Mouse (Mus musculus): ENCODE measurements at regions not wholly inside any gene's neighbourhood (a gene's known extent, or its start where the extent isn't known, plus 50 kb on each side); places are given as distances from the start of the nearest gene placed in this dataset.

DNA sequence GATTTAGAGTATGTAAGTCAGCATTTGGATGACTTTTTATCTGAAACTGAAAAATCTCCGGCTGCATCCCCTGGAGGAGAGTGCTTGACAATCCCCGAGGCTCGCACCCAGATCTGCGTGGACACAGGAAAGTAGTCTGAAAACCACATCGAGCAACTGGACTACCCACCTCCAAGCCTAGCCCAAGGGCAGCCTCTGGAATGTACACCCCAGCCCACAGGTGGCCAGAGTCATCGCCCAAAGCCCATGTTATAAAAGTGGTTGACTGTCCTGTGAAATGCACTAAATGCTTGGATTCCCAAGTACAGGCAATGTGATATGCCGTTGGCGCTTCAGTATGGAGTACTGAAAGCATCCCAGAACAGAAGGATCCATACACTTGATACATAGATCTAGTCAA lies 175.1 kb downstream of the Gas1 start:
- no peak for DNase-seq

DNA sequence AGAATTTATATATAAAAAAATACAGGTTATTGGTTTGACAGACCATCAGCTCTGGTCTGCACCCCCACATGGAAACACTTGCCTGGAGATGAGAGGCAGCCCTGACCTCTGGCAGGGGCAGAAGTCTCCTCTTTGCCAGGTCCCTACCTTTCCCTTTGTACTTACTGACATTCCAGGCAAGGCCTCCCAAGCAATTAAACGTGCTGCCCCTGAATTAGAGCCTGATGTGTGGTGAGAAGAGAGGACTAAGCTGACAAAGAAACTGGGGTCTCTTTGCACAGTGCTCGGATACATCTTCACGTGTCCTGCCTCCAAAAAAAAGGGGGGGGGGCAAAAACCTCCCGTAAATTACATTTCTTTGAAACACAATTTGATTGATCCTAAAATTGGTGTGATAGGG lies 175.5 kb downstream of the Gas1 start:
- no peak for DNase-seq

DNA sequence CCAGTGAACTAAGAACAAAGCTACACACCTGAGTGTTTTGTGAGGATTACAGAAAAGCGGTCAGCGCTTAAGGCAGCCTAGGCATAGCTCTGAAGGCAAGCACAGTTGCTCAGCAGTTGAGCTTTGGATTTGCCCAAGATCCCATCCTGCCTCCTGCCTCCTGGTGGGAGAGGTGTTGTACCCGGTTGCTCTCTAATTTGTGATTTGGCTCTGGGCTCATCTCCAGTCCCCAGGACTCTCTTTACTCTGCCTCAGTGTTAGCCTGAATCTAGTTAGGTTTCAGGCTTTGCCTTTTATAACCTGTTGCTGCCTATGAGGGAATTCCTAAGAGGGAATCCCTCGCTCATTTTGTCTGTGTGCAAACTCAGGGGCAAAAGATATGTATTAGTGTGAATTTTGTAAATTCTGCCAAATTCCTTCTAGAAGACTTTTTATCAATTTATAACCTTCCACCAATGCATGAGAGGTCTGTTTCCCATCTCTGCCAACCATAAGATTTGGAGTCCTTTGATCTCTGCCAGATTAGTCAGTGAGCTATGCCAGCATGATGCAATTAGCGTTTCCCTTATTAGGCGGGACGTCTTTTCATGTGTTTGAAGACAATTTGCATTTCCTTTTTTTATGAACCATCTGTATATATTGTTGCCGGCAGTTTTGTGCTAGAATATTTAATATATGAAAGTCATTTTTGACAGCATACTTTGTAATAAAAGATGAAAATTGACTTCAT lies 176.4 kb downstream of the Gas1 start:
- no peak for DNase-seq

DNA sequence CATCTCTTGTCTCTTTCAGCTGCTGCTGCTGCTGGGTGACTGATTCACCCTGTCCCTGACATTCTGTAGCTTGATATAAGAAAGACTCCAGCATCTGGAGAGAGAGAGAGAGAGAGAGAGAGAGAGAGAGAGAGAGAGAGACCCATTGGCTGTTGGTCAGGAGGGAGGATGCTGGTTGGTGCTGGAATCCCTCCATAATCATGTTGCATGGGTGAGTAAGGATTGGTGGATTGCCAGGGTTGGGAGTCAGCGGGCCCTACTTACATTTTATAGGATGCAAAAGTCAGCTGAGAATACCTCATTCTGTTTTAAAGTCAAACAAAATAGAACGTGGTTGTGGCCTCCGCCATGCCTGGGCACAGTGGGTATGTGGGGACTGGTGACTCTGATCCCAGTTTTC lies 174.5 kb upstream of the Tut7 start:
- DNase-seq, result no peak

DNA sequence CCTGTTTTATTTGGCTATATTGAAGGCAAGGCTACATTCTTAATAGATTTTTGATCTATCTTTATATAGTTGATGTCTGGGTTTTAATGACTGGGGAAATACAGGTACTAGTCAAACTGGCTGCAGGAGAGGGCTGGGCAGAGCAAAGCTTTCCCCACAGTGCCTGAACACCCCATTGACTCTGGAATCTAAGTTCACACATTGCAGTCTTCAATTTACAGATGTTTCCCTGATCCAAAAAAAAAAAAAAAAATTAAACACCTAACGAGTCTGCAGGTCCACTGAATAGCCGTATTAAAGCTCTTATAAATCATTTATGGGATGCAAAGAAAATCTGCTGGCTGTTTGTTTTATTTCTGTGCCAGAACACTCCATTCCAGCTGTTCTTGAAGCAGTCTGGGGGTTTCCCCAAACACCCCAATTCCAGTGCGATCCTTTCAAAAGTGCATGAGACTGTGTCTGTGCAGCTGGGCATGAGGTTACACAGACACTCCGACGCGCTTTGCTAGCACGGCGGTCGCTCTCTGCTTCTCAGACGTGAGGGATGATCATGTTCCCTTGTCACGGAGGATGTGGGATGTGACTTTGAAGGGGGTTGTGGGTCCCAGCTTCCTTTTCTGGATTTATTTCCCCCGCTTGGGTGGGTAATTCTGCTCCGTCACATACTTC lies 173.3 kb upstream of the Tut7 start:
- DNase-seq, result no peak

DNA sequence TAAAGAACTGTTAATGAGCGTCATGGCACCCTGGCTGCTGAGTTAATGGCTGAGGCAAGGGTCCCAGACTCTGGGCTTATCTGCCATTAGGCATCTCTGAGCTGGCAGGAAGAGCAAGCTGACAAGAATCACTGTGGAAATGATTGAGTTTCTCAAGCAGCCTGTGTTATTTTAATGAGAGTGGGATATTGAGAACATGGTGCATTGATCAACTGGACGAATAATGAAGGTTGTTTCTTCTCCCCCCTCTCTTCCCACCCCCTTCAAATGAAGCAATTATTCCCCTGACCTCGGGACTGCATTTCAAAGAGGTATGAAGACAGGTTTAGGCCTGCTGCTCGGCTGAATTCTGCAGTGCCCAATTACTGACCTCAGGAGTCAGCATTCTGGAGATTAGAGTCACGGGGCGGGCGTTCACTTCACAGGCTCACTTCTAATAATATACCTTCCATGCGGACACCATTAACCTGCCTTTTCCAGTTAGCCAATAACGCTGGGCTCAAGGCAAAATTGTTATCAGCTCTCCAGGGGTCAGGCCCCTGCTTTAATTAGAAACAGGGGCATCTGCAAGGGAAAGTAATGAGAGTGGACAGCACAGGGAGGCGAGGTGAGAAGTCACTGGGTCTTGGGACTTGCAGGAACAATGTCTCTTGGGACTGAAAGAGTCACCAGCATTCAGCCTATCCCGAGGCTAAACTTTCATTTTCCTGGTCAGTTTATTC lies 170.0 kb upstream of the Tut7 start:
- DNase-seq, result no peak

DNA sequence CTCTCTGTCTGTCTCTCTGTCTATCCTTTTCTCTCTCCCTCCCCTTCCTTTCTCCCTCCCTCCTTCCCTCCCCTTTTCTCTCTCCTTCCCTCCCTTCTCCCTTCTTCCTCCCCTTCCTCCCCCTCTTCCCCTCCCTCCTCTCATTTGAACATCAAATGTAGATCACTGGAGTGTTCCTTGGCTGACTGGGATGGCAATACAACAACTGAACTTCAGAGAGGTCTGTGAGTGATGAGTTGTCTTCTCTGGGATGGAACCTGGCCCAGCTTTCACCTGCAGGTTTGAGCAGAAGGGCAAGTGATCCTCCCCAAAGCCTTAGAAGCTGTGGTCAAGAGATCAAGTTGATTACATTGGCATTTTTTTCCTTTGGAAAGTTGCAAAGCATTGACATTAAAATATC lies 169.4 kb upstream of the Tut7 start:
- no peak for DNase-seq

DNA sequence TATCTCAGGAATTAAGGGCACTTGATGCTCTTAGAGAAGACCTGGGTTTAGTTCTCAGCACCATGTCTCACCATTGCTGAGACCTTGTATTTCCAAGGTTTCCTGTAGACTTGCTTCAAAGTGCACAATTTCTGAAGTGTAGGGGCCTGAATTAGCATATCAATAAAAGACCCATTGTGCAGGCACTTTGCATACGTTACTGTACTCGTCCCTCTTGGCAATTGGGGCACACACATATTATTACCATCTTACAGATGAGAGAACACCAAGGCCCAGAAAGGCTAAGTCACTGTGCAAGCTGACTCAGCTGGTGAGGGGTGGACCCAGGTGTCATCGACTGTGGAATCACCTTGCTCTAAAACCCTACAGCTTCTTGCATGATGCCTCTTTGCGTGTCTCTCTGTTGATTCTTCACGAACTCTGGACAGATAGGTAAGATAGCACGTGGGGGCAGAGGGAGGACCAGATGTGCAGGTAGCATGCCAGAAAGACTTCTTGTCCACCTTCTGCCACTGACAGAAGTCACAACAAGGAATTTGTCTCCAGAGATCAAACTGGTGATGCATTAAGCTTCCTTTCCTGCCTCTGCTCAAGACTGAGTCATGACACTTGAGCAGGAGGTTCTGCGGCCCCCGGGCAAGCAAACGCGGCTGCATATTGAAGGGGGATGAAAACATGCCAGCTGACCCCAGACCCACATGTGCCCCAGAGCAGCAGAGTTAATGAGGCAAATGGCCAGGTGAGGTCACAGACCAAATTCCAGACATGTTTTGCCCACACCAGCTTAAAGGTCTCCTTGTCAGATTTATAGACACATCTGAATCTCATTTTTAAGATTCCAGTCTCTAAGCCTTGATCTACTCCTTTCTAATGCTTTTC lies 167.7 kb upstream of the Tut7 start:
- no peak for DNase-seq

DNA sequence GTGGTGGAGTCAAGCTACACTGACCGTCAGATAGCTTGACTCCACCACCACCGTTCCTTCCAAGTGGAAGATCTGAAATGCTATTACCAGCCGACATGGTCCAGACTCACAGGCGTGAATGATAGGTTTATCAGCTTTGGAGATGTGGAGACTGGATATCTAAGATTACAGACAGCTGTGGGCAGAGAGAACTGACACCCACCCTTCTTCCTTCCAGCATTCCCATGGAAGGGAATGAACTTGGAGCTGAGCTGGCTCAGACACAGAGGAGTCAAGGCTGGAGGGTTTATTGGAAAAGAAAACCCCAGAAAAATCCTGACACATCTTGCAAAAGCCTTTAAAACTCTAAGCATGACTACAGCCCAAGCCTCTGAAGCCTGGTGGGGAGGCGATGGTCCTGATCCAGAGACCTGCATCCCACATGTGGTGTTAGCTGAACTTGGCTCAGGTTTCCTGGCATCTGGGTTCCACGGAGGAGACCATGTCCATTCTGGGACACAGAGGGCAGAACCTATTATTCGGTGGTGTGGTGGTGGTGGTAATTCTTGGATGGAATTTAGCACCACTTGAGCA lies 165.5 kb upstream of the Tut7 start:
- no peak for DNase-seq

DNA sequence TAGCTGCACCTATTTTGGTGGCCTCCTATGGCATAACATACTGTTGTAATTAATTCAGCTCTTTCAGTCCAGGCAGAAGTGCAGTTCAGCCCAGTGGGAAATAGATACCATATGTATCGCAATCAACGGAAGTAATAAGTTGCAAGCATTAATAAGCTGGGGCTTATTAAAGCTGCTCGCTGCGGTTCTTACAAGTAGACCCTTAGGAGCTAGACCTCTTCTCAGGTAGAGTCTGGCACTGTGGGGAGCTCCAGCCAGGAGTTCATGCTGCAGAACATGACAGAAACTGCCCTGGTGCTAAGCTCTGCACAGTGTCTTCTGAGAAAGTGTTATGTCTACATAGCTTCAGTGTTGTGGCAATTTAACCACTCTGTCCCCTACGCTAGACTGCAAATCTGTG lies 153.5 kb upstream of the Tut7 start:
- no peak for DNase-seq

DNA sequence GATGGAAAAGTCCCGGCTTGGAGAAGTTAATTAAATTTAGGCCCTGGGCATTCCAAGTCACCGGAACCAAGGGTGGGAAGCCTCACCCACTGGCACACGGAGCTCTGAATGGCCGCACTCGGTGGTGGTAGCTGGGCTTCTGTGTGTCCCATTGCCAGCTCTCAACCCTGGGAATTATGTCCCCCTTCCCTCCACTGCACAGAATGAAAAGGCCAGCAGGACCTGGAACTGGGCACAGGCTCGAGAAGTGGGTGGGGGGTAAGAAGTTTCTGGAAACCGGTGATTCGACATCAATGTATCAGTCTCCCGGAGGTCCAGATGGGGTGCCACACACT lies 149.1 kb upstream of the Tut7 start:
- no peak for DNase-seq

DNA sequence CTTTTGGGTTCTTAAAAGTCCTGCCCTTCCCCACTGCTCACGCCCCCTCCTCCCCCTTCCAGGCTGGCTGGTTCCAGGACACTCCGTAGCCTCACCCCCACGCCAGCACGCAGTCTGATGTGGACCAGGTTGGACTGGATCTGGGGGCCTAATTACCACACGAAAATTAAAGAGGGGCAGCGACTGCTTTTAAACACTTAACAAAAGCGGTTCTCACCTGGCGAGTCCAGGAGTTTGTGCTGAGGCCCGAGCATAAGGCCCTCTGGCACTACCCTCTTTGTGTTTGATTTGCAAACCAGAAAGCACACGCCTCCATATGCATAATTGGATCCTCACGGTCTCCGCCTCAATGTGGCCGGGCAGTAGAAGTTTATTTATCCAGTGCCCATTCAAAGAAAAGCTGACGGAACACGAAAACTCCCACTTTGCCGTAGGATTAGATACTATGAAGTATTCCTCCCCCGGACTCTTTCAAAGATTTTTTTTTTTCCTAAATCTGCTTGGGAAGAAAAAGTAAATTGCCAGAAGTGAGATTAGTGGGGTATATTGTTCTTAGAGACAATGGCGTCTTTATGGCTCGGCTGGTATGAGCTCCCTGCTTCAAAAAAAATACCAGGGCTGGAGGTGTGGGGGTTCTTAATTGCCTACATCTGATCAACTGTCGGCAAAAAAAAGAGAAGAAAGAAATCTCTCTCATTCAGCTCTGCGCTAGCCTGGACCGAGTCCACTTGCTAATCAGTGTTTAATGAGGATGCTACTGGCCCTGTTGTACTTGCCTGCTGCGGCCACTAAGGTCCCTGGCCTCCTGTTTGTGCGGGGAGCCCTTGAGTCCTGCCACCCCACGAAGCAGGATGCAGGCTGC lies 148.5 kb upstream of the Tut7 start:
- no peak for DNase-seq

DNA sequence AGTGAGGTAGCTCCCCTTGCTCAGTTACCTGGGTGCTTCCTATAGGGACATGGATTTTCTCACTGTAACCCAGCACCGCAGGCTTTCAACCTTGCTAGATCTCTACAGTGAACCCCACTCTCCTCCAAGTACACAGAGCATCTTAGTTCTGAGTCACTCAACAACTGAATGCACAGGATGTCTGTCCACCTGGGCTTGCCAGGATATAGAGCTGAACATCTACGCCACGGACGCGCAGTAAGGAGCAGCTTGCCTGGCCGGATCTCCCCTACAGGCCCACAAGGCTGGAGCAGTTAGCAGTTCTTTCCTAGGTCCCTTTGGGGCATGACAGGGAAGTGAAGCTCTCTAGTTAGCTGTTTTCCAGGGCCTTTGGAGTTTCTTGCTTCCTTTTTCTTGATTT lies 147.5 kb upstream of the Tut7 start:
- DNase-seq, result no peak

DNA sequence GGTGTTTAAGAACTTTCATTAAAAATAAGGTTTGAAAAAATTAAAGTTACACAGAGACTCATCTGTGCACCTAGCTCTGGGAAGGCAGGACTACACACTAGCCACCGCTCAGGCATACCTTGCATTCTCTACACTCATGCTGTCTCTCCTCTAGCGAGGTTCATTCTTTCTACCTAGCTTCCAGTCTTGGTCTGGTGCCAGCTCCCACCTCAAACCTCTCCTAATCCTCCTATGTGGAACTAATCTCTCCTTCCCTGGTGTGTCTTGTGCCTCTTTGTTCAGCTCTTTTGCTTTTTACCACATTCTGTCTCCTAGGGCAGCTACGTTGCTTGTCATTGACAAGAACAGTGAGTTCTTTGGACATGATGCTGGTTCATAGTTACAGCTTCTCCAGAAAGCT lies 146.5 kb upstream of the Tut7 start:
- no peak for DNase-seq

DNA sequence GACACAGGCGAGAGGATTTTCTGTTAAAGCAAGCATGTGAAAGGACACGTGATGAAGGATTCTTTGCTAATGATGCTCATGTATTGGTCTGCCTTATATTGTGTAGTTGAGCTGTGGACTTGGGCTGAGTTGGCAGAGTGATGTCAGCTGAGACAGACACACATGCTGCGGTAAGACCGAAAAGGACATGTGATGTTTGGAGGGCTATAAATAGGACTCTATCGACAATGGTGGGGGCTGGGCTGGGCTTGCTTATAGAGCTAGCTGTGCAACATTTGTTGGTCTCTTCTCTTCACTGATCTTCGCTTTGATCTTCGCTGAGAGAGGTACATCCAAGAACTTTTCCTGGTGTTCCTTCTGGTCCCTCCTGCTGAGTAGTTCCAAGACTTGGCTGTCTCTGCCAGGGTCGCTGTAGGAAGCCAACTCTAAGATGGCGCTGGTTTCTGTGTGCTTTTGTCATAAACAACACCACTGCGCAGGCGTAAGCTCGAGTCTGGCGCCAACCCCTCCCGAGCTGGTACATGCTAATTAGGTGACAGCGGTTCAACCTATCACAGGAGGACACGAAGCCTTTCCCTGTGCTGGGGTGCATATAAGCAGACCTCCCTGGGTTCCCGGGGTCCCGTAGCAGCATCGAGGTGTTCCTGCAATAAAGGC lies 145.8 kb upstream of the Tut7 start:
- DNase-seq, result no peak

DNA sequence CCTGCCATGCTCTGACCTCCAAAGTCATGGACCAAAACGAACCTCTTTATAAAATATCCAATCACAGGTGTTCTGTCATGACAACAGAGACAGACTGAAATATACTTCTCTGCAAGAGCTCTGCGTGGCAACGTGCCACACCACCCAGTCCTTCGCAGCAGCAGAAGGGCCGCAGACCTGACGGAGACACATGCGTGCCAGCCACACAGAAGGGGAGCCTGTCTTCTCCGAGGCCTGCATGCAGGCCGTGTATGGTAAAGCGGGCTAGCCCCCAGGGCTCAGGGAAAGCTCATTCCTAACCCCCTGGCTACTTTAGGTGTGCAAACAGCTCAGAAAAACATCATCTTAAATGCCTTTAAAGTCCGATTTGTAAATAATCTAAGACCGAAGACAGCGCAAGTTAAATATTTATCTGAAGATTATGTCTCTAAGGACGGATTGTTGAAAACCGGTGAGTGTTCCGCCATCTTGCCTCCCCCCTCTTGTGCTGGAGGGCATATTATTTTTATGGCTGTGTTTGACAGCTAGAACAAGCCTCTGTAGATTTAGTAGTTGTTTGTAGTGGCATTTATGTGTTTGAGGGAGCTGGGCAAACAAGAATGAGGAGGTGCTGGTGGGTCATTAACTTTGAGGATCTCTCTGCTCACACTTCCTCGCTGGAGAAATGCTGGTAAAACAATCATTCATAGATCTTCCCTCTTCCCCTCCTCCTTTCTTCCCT lies 143.7 kb upstream of the Tut7 start:
- DNase-seq, result no peak

DNA sequence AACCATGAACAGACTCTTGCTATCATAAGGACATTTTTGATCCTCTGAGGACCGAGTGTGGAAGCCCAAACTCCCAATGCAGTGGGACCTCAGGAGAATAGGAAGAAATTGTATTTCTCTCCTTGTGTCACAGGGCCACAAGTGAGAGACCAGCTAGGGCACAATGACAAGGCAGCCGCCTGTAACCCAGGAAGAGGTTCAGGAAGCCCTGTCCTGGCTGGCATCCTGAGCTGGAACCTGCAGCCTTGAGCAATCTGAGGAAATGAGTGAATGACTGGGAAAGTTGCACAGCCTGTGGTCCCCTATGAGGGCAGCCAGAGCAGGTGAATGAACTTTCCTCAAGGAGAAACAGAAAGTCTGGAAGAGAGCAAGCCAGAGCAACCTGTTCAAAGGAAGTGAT lies 142.0 kb upstream of the Tut7 start:
- no peak for DNase-seq

DNA sequence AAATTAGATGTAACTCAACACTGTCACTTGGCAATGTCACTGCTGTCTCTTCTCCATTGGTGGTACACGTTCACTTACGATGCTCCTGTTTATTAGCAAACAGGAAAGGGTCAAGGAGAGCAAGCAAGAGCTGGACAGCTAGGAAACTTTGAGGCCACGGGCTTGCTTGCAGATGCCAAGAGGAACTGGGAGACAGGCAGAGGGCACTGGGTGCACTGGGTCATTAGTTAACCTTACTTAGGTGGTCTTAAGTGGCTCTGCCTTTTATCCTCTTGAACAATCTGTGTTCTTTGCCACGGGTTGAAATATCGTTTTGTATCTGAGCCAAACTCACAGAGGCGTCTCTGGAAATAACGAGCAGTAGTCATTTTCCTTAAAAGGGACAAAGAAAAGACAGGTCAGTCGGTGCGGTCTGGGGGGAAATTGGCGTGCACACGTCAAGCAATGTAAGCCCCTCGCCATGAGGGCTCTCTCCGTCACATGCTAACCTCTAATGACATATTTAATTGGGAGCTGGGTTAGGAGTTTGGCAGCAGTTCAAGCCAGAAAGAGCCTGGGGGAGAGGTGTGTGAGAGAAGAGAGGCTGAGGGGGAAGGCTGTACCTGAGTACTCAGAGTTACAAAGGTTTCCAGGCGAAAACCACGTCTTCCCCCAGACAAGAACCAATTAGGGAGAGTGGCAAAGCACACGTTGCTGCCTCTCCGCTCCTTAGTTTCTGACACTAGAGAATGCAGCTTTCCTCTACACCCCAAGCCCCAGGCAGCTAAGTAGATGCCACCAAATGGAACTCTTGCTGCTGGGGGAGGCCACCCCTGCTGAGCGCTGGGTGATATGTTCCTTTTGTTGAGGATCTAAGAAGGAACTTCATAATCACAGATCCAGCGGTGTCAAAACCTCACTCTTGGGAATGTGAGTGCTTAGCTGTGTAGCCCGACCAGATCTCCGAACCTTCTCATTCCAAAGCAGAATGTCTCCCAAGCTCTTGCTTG lies 140.0 kb upstream of the Tut7 start:
- no peak for DNase-seq

DNA sequence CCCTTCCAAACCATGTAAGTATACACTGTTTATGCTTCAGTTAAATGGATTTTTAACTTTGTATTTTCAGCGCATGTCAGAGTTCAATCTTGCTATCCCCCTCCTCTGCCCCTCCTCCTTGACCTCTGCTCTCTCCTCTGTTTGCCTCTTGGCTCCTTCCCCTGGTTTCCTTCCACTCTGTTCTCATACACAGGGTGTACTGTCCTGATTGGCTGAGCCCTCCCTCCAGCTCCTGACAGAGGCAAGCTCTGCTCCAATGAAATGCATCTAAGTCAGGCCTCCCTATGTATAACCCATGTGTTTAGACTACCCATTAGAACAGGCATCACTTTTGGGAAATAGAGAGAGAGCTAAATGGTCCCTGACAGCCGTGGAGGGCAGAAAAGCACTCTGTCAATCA lies 133.5 kb upstream of the Tut7 start:
- DNase-seq, result no peak

DNA sequence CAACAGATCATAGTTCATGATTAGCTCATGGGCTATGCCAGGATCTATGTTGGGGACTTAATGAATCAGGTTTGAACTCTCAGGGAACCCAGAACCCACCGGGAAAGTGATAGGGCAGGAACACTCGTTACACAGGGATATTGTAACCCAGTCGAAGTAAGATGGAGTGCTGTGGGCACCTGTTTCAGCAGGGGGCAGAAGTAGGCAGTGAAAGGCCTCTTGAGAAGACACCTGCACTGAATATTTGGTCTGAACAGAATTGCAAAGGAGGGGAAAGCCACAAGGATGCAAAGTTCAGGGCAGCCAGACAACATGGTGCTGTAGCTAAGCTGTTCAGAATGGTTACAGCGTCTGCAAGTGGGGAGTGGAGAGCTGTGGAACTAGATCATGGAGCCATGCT lies 129.9 kb upstream of the Tut7 start:
- no peak for DNase-seq
